Mouse (Mus musculus) G1E (cell line): Measurements from ENCODE around the gene Plekhh1.

ENCODE experiments used
- CTCF ChIP-seq: IDR thresholded peaks from 2 replicates; pipeline ENCODE4 v1.5.1; 2012; ENCODE audit warnings: low read depth, low read length, inconsistent platforms, mixed read lengths
- GATA1 ChIP-seq: IDR thresholded peaks from 2 replicates; pipeline ENCODE4 v1.6.1; 2012; ENCODE audit warnings: borderline replicate concordance, low read length, inconsistent platforms, mixed read lengths
- GATA2 ChIP-seq: IDR thresholded peaks from 2 replicates; pipeline ENCODE4 v1.6.1; 2012; ENCODE audit warnings: low read depth, low read length, inconsistent platforms, borderline replicate concordance
- POLR2AphosphoS5 ChIP-seq: IDR thresholded peaks from 2 replicates; pipeline ENCODE4 v1.6.1; 2012; ENCODE audit warnings: low read depth, low read length, inconsistent platforms; ENCODE audit not compliant: insufficient replicate concordance

DNA sequence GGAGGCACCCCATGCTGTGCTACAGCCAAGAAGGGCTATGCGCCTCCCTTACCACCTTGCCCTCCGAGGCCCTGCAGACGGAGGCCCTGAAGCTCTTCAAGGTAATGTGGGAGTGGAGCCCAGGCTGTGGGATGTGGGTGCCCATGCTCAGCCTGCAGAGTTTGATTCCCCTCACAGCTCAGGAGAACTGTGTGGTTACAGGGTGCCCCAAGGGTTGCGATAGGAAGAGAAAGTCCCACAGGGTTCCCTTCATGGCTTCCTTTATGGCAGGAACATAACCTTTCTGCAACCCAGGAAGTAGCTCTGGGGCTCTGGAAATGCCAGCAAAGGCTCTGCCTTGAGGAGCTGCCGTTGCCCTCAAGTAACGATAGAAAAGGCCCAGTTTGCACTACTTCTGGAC lies 41.0 kb downstream of the Plekhh1 start:
- TF ChIP-seq CTCF (no peak), GATA2 (no peak), POLR2AphosphoS5 (no peak), GATA1 (no peak)
